Mouse (Mus musculus) myocyte (in vitro differentiated cells): ENCODE data around the gene Cdk2ap2. TPM values are rescaled to one million over a fixed set of nuclear protein-coding genes. Genes with fewer than 3 reads are reported as not detected.
"Not testable (repeated sequence)": the region's sequence is repeated elsewhere in the genome, so short reads cannot be mapped to it uniquely, and the experiment has no call there.

ENCODE experiments used
- H3K27me3 ChIP-seq: one replicate; pipeline ENCODE4 v1.6.1; 2011; ENCODE audit not compliant: control insufficient read depth, insufficient read depth, insufficient read length
- H3K36me3 ChIP-seq: one replicate; pipeline ENCODE4 v1.6.1; 2011; ENCODE audit not compliant: control insufficient read depth, insufficient read depth
- H3K4me2 ChIP-seq: one replicate; pipeline ENCODE4 v1.6.1; 2011; ENCODE audit warnings: low read depth, control low read depth
- H3K4me3 ChIP-seq: one replicate; pipeline ENCODE4 v1.5.1; 2011; ENCODE audit warnings: mild to moderate bottlenecking, control low read depth, moderate library complexity
- H3K79me2 ChIP-seq: one replicate; pipeline ENCODE4 v1.6.1; 2011; ENCODE audit not compliant: control insufficient read depth, insufficient read depth
- H3ac ChIP-seq: one replicate; pipeline ENCODE4 v1.6.1; 2011; ENCODE audit not compliant: control insufficient read depth, insufficient read length
- CEBPB ChIP-seq: IDR thresholded peaks from 2 replicates; pipeline ENCODE4 v1.6.1; 2011; ENCODE audit warnings: mild to moderate bottlenecking, moderate library complexity; ENCODE audit not compliant: poor library complexity, insufficient read depth, severe bottlenecking
- E2F4 ChIP-seq: IDR thresholded peaks from one replicate; pipeline ENCODE4 v1.6.1; 2011; ENCODE audit warnings: mild to moderate bottlenecking, control low read depth, moderate library complexity; ENCODE audit not compliant: insufficient read depth
- MAX ChIP-seq: IDR thresholded peaks from one replicate; pipeline ENCODE4 v1.6.1; 2011; ENCODE audit warnings: low read depth, mild to moderate bottlenecking, control low read depth
- MYOD1 ChIP-seq, 3 experiments: IDR thresholded peaks; one replicate each; pipeline ENCODE4 v1.6.1; 2011; ENCODE audit warnings: control low read depth in 2 of 3, low read depth in 2 of 3, mild to moderate bottlenecking in 2 of 3, moderate library complexity in 1 of 3; ENCODE audit not compliant: insufficient read length in 2 of 3, control insufficient read depth in 1 of 3
- MYOG ChIP-seq, 3 experiments: IDR thresholded peaks; one replicate each; pipeline ENCODE4 v1.6.1; 2011; ENCODE audit warnings: control low read depth in 2 of 3, low read depth in 2 of 3, mild to moderate bottlenecking in 2 of 3; ENCODE audit not compliant: insufficient read length in 2 of 3, control insufficient read depth in 1 of 3, insufficient read depth in 1 of 3
- POLR2A ChIP-seq: IDR thresholded peaks from one replicate; pipeline ENCODE4 v1.6.1; 2011; ENCODE audit warnings: low read depth, mild to moderate bottlenecking, control low read depth, moderate library complexity; ENCODE audit not compliant: insufficient read length
- POLR2AphosphoS2 ChIP-seq: IDR thresholded peaks from one replicate; pipeline ENCODE4 v1.6.1; 2011; ENCODE audit warnings: low read depth, control low read depth; ENCODE audit not compliant: insufficient read length
- REST ChIP-seq: IDR thresholded peaks from one replicate; pipeline ENCODE4 v1.6.1; 2011; ENCODE audit warnings: mild to moderate bottlenecking, control low read depth, moderate library complexity; ENCODE audit not compliant: insufficient read depth, insufficient read length
- SRF ChIP-seq: IDR thresholded peaks from one replicate; pipeline ENCODE4 v1.6.1; 2011; ENCODE audit warnings: low read depth; ENCODE audit not compliant: control insufficient read depth, insufficient read length
- TCF12 ChIP-seq: IDR thresholded peaks from one replicate; pipeline ENCODE4 v1.6.1; 2011; ENCODE audit warnings: mild to moderate bottlenecking, control low read depth; ENCODE audit not compliant: poor library complexity, insufficient read depth, severe bottlenecking
- TCF3 ChIP-seq: IDR thresholded peaks from one replicate; pipeline ENCODE4 v1.6.1; 2011; ENCODE audit warnings: low read depth, control low read depth; ENCODE audit not compliant: insufficient read length
- USF1 ChIP-seq: IDR thresholded peaks from one replicate; pipeline ENCODE4 v1.6.1; 2011; ENCODE audit warnings: low read depth, mild to moderate bottlenecking, control low read depth, moderate library complexity
- polyA plus RNA-seq: library from polyadenylated mRNA; unstranded; fragments of >200 nt; fragmentation: generic; extraction: Trizol; gene quantifications from one replicate; pipeline ENCODE4 v1.2.1, GENCODE M21; 2012; ENCODE audit warnings: missing spikeins

Cdk2ap2 gene
- polyA plus RNA-seq, 1 experiment = 148 TPM

GRCm38 (mm10) chr19:4119716-4120487 is 22.9 kb downstream of the Cdk2ap2 start:
- H3ac ChIP-seq = no peak overlapping the region
- TF ChIP-seq MAX = no peak
- no peak for TF ChIP-seq SRF
- no peak for TF ChIP-seq CEBPB
- no peak for TF ChIP-seq MYOD1 (IDR thresholded peaks at IDR 0.05; ENCODE audit: control insufficient read depth in 1 of 3, insufficient read length in 2 of 3, low read depth in 2 of 3)
- no peak for TF ChIP-seq E2F4
- no peak for TF ChIP-seq POLR2AphosphoS2
- TF ChIP-seq POLR2A = no peak
- TF ChIP-seq MYOG (IDR thresholded peaks at IDR 0.05; ENCODE audit: control insufficient read depth in 1 of 3, insufficient read depth in 1 of 3, insufficient read length in 2 of 3, low read depth in 2 of 3) = no peak
- TF ChIP-seq TCF12 = no peak
- TF ChIP-seq TCF3 = no peak
- TF ChIP-seq REST = no peak
- TF ChIP-seq USF1 = no peak
- peaks cover 16% of the 10 kb centered on the region for H3K36me3 ChIP-seq
- peak overlapping the region; percentile 33 for H3K4me3 ChIP-seq
- H3K79me2 ChIP-seq = peaks cover 16% of the 10 kb centered on the region
- peak overlapping the region; percentile 78 for H3K4me2 ChIP-seq
- H3K27me3 ChIP-seq = no peaks in the 10 kb centered on the region

GRCm38 (mm10) chr19:4120496-4120895 is 23.5 kb downstream of the Cdk2ap2 start:
- peaks cover 16% of the 10 kb centered on the region for H3K79me2 ChIP-seq
- no peak for TF ChIP-seq MYOG (IDR thresholded peaks at IDR 0.05; ENCODE audit: control insufficient read depth in 1 of 3, insufficient read depth in 1 of 3, insufficient read length in 2 of 3, low read depth in 2 of 3)
- no peak for TF ChIP-seq E2F4
- TF ChIP-seq CEBPB = no peak
- TF ChIP-seq SRF = no peak
- TF ChIP-seq MYOD1 (IDR thresholded peaks at IDR 0.05; ENCODE audit: control insufficient read depth in 1 of 3, insufficient read length in 2 of 3, low read depth in 2 of 3) = no peak
- no peak for TF ChIP-seq TCF3
- TF ChIP-seq MAX = no peak
- TF ChIP-seq POLR2AphosphoS2 = no peak
- TF ChIP-seq POLR2A = no peak
- no peak for TF ChIP-seq USF1
- TF ChIP-seq TCF12 = no peak
- no peak for TF ChIP-seq REST
- H3ac ChIP-seq = peak overlapping the region; percentile 16
- H3K36me3 ChIP-seq = peaks cover 14% of the 10 kb centered on the region
- H3K4me3 ChIP-seq = peak overlapping the region; percentile 33
- peak overlapping the region; percentile 78 for H3K4me2 ChIP-seq
- H3K27me3 ChIP-seq = no peaks in the 10 kb centered on the region

- Histone ChIP-seq H3K4me3 (peak overlapping the region; percentile 33), H3ac (peak overlapping the region; percentile 16), H3K36me3 (peaks cover 12% of the 10 kb centered on the region), H3K79me2 (peaks cover 20% of the 10 kb centered on the region), H3K4me2 (peak overlapping the region; percentile 78), H3K27me3 (no peaks in the 10 kb centered on the region)
- TF ChIP-seq POLR2A = peak; percentile 56
- TF ChIP-seq TCF12 = no peak
- TF ChIP-seq MAX = peak; percentile 96
- TF ChIP-seq MYOD1 (IDR thresholded peaks at IDR 0.05; ENCODE audit: control insufficient read depth in 1 of 3, insufficient read length in 2 of 3, low read depth in 2 of 3) = peak in 2 of 3 experiments; percentile 35 to 70
- TF ChIP-seq SRF = peak; percentile 27
- no peak for TF ChIP-seq REST
- TF ChIP-seq E2F4 = no peak
- no peak for TF ChIP-seq TCF3
- TF ChIP-seq CEBPB = no peak
- TF ChIP-seq POLR2AphosphoS2 = peak; percentile 74
- no peak for TF ChIP-seq USF1
- TF ChIP-seq MYOG (IDR thresholded peaks at IDR 0.05; ENCODE audit: control insufficient read depth in 1 of 3, insufficient read depth in 1 of 3, insufficient read length in 2 of 3, low read depth in 2 of 3) = peak in 1 of 3 experiments; percentile 59
Observed at GRCm38 (mm10) chr19:4121097-4121805, 24.3 kb downstream of the Cdk2ap2 start.

GRCm38 (mm10) chr19:4121896-4122295 is 24.9 kb downstream of the Cdk2ap2 start:
- H3K4me3 ChIP-seq = peak overlapping the region; percentile 33
- H3K36me3 ChIP-seq, H3ac ChIP-seq, H3K27me3 ChIP-seq: not testable (repeated sequence)
- peaks cover 24% of the 10 kb centered on the region for H3K79me2 ChIP-seq
- H3K4me2 ChIP-seq = peak overlapping the region; percentile 36
